Mouse (Mus musculus): ENCODE data around the gene Rai1. TPM values are rescaled to one million over a fixed set of nuclear protein-coding genes. Genes with fewer than 3 reads are reported as not detected.
A peak's percentile ranks its signal among the peaks of the same experiment; 100 is the strongest.

Rai1 gene
- polyA plus RNA-seq, 1 experiment from 2014 or later: 40.3 TPM

- ChIA-PET CTCF (interaction anchor here (1.2 to 4.0 kb wide), 3 partner anchors 18 to 93 kb away, joined by 3 to 15 read pairs (median 8); partner anchors contain the start of gene Rai1), POLR2A (interaction anchor here (0.7 to 0.9 kb wide), 2 partner anchors 13 to 55 kb away, joined by 3 read pairs; no protein-coding TSS in a partner anchor)
- no peaks in the 10 kb centered on the region for H3K27me3 ChIP-seq
- no peak for TF ChIP-seq CTCF (IDR thresholded peaks at IDR 0.05)
- in situ Hi-C loops (cut with MboI; ENCODE audit: low pct_unique_long_range_greater_than_20kb): loop anchor here (5.0 to 10.0 kb wide), 3 partner anchors 101 to 323 kb away; no protein-coding TSS in a partner anchor
- no peak for DNase-seq (ENCODE audit: low read depth, low spot score)
- ATAC-seq: no peak
Observed at GRCm38 (mm10) chr11:60197998-60198619, 93.3 kb downstream of the Rai1 start.

GRCm38 (mm10) chr11:60198651-60199050 is 93.8 kb downstream of the Rai1 start:
- no peak for TF ChIP-seq CTCF (IDR thresholded peaks at IDR 0.05)
- ChIA-PET POLR2A (interaction anchor here (0.7 to 0.9 kb wide), 2 partner anchors 12 to 56 kb away, joined by 3 read pairs; no protein-coding TSS in a partner anchor), CTCF (interaction anchor here (1.4 to 4.0 kb wide), 3 partner anchors 17 to 94 kb away, joined by 8 to 15 read pairs (median 8); partner anchors contain the start of gene Rai1)
- no peak for DNase-seq (ENCODE audit: low read depth, low spot score)
- no peaks in the 10 kb centered on the region for H3K27me3 ChIP-seq
- no peak for ATAC-seq
- in situ Hi-C loops (cut with MboI; ENCODE audit: low pct_unique_long_range_greater_than_20kb): loop anchor here (5.0 to 10.0 kb wide), 3 partner anchors 101 to 324 kb away; no protein-coding TSS in a partner anchor

- no peak for DNase-seq (ENCODE audit: low read depth, low spot score)
- peak; percentile 19 for ATAC-seq
- ChIA-PET POLR2A (interaction anchor here (1.0 to 1.1 kb wide), 3 partner anchors 12 to 92 kb away, joined by 3 to 4 read pairs (median 3); no protein-coding TSS in a partner anchor), CTCF (interaction anchor here (0.6 to 4.0 kb wide), 16 partner anchors 10 to 218 kb away, joined by 3 to 16 read pairs (median 4); partner anchors contain the start of genes Rai1 and Srebf1)
- no peaks in the 10 kb centered on the region for H3K27me3 ChIP-seq
- TF ChIP-seq CTCF (IDR thresholded peaks at IDR 0.05): no peak
- in situ Hi-C loops (cut with MboI; ENCODE audit: low pct_unique_long_range_greater_than_20kb): loop anchor here (5.0 to 10.0 kb wide), 3 partner anchors 102 to 325 kb away; no protein-coding TSS in a partner anchor
Observed at GRCm38 (mm10) chr11:60199702-60200184, 94.9 kb downstream of the Rai1 start.

- in situ Hi-C loops (cut with MboI; ENCODE audit: low pct_unique_long_range_greater_than_20kb): no loop called here
- ChIA-PET CTCF (interaction anchor here (0.6 to 4.0 kb wide), 14 partner anchors 10 to 217 kb away, joined by 3 to 16 read pairs (median 4); partner anchors contain the start of genes Rai1 and Srebf1), POLR2A (interaction anchor here (1.0 to 1.1 kb wide), 3 partner anchors 11 to 95 kb away, joined by 3 to 4 read pairs (median 3); no protein-coding TSS in a partner anchor)
Observed at GRCm38 (mm10) chr11:60200384-60200783, 95.6 kb downstream of the Rai1 start.

DNA sequence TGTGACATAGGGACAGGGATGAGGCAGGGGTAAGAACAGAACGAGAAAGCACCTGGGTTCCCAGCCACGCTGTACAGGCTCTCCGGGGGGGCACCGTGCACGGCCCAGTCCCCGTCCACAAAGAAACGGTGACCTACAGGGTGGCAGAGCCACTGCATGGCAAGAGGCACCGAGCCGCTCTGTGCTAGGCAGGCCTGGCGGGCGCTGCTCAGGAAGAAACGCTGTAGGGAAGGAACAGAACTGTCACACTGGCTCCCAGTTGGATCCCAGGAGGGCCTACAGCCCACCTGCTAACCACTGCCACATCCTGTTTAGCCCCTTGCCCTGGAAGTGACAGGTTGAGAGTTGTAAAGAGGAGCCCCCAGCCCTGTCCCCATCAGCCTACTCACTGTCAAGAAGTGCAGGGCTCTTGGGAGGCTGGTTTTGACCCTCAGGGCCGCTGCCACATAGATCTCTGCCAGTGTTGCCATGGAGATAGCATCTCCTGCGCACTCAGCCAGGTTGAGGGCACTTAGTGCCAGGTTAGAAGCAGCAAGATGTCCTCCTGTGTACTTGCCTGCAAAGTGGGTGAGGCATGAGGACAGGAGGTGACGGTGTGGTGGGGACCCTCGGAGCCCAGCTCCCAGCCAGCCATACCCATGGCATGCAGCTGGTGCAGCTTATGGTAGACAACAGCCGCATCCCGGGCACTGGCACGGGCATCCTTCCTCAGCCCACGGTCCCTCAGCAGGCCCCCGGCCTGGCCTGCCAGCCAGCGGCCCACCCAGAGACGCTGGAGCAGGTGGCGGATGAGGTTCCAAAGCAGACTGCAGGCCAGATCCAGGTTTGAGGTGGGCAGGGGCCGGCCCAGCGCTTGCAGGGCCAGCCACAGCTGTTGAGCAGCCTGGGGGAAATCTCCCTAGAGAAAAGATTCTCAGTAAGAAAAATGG is 98.2 kb downstream of the Rai1 start:
- CTCF ChIA-PET: interaction anchor here (1.1 to 1.5 kb wide), 2 partner anchors 18 to 90 kb away, joined by 3 to 4 read pairs; no protein-coding TSS in a partner anchor
- DNase-seq (ENCODE audit: low read depth, low spot score) (no peak), ATAC-seq (no peak)
- POLR2A ChIA-PET: no interaction called here
- in situ Hi-C loops (cut with MboI; ENCODE audit: low pct_unique_long_range_greater_than_20kb): no loop called here
- no peaks in the 10 kb centered on the region for H3K27me3 ChIP-seq
- TF ChIP-seq CTCF (IDR thresholded peaks at IDR 0.05): no peak

More at GRCm38 (mm10) chr11:60200384-60200783, 95.6 kb downstream of the Rai1 start:
- DNase-seq (ENCODE audit: low read depth, low spot score) (no peak), ATAC-seq (no peak)
- no peaks in the 10 kb centered on the region for H3K27me3 ChIP-seq
- TF ChIP-seq CTCF (IDR thresholded peaks at IDR 0.05): no peak

DNA sequence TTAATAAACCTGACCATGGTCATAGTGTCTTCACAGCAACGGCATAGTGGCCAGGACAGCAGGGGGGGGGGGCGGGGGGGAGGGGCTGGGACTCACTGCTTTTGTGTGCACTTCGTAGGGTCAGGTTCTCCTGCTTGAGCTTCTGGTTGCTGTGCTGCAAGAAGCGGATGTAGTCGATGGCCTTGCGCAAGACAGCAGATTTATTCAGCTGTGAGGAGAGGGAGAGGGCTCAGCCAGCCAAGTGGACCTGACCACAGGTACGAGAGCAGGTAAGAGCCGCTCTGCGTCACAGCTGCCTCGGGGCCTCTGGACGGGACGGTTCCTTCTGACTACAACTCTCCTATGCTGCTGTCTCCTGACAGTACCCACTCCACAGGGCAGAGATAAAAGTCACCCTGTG is 100.2 kb downstream of the Rai1 start:
- no peak for ATAC-seq
- no peak for TF ChIP-seq CTCF (IDR thresholded peaks at IDR 0.05)
- DNase-seq (ENCODE audit: low read depth, low spot score): no peak
- no peaks in the 10 kb centered on the region for H3K27me3 ChIP-seq
- in situ Hi-C loops (cut with MboI; ENCODE audit: low pct_unique_long_range_greater_than_20kb): no loop called here
- ChIA-PET POLR2A (interaction anchor here (0.6 kb wide), 1 partner anchor 176 kb away, joined by 5 read pairs; no protein-coding TSS in a partner anchor), CTCF (no interaction called here)

DNA sequence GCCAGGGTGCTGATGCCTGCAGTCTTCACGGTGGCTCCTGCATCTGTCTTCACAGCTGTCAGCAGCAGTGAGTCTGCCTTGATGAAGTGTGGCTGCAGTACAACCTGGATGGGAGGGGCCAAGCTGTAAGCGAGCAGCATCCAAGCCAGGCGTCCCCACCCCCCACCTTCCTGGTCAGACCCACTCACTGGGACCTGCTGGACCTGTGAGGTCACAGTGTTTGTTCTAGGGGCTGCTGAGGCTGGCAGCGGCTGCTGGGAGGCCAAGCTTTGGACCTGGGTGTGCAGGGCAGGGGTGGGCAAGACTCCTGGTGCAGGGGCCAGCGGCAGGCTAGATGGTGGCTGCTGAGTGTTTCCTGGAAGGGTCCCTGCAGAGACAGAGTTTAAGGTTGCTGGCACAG is 101.4 kb downstream of the Rai1 start:
- TF ChIP-seq CTCF (IDR thresholded peaks at IDR 0.05): no peak
- POLR2A ChIA-PET: no interaction called here
- no peak for DNase-seq (ENCODE audit: low read depth, low spot score)
- in situ Hi-C loops (cut with MboI; ENCODE audit: low pct_unique_long_range_greater_than_20kb): no loop called here
- no peak for ATAC-seq
- CTCF ChIA-PET: interaction anchor here (1.0 kb wide), 1 partner anchor 12 kb away, joined by 3 read pairs; no protein-coding TSS in a partner anchor
- H3K27me3 ChIP-seq: no peaks in the 10 kb centered on the region

DNA sequence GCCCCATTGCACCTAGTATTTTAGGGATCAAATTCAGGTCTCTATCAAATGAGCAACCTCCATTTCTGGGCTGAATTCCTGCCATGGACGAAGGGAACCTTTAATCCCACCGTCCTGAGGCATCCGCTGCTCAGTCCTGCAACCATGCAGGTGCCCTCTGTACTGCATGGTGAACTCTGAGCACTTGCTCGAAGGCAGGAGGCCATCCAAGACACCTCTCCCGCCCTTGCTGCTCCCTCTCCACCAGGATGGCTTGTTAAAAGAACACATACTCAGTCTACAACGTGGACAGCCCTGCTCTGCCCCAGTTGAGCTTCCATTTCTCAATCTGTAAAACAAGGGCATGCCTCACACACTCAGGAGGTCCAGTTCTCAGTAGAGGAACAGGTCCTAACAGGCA is 103.4 kb downstream of the Rai1 start:
- ATAC-seq (no peak), DNase-seq (ENCODE audit: low read depth, low spot score) (no peak)
- no peaks in the 10 kb centered on the region for H3K27me3 ChIP-seq
- CTCF ChIA-PET: interaction anchor here (1.4 to 3.9 kb wide), 2 partner anchors 8 to 85 kb away, joined by 4 to 16 read pairs; no protein-coding TSS in a partner anchor
- in situ Hi-C loops (cut with MboI; ENCODE audit: low pct_unique_long_range_greater_than_20kb): no loop called here
- TF ChIP-seq CTCF (IDR thresholded peaks at IDR 0.05): no peak
- POLR2A ChIA-PET: interaction anchor here (1.0 kb wide), 1 partner anchor 17 kb away, joined by 3 read pairs; no protein-coding TSS in a partner anchor

GRCm38 (mm10) chr11:60208712-60209111 is 103.9 kb downstream of the Rai1 start:
- ChIA-PET POLR2A (interaction anchor here (0.6 to 1.2 kb wide), 3 partner anchors 9 to 209 kb away, joined by 3 read pairs; partner anchors contain the start of gene Gid4), CTCF (interaction anchor here (0.8 to 3.9 kb wide), 4 partner anchors 9 to 84 kb away, joined by 3 to 16 read pairs (median 4); no protein-coding TSS in a partner anchor)
- TF ChIP-seq CTCF (IDR thresholded peaks at IDR 0.05): no peak
- DNase-seq (ENCODE audit: low read depth, low spot score) (no peak), ATAC-seq (no peak)
- in situ Hi-C loops (cut with MboI; ENCODE audit: low pct_unique_long_range_greater_than_20kb): no loop called here
- H3K27me3 ChIP-seq: no peaks in the 10 kb centered on the region
